Mouse (Mus musculus): Measurements from ENCODE around the gene Frmpd3. TPM values are rescaled to one million over a fixed set of nuclear protein-coding genes. Genes with fewer than 3 reads are reported as not detected.

Gene Frmpd3
- 15.4 TPM for polyA plus RNA-seq (2015; fragmentation: Illumina TruSeq; extraction: RNeasy Lipid Tissue Mini Kit (QIAGEN cat#74804); ENCODE audit: low read depth, low replicate concordance)

GRCm38 (mm10) chrX:140341656-140342392 lies at the start of gene Frmpd3:
Gene Frmpd3, plus strand, starts transcription at chrX:140342263.

DNA sequence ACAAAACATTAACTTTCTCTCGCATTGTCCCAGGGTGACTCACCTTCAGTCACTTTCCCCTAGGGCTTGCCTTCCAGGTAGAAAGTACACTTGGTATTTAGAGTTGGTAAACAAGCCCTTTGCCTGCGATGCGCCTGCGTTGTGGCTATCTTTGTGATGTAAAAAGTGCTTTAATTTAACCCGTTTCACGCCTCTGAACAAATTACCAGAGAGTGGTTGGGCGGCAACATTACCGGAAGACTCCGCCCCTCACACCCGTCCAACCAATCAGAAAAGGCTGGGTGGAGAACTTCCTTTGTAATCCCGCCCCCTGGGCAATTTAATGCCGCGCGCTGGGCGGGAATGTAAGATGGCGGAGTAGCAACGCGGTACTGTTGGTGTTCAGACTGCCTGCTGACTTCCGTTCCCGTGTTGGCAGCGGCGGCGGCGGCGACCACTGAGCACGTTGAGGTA lies 114.2 kb downstream of the Frmpd3 start, which contains the start of gene Prps1:
Gene Prps1 (plus strand): TSS at position 335 of the 453 bp plus-strand sequence.

Other genes with a start within 250 kb of the Frmpd3 start
- 96.1 TPM for gene Prps1, start 114.3 kb downstream of the Frmpd3 start, polyA plus RNA-seq (2015; fragmentation: Illumina TruSeq; extraction: RNeasy Lipid Tissue Mini Kit (QIAGEN cat#74804); ENCODE audit: low read depth, low replicate concordance)

Data from brain, adult 10 weeks (tissue).